Mouse (Mus musculus) midbrain, embryonic 11.5 days (tissue): ENCODE data around the gene Cd300ld. TPM values are rescaled to one million over a fixed set of nuclear protein-coding genes. Genes with fewer than 3 reads are reported as not detected.

Experiments used
- ATAC-seq: fragments of 200-750 bp; cut with Nextera tagmentation; 2 replicates; pipeline ENCODE4 v1.8.0; 2017; ENCODE audit warnings: moderate TSS enrichment, moderate library complexity; ENCODE audit not compliant: low FRiP score
- DNase-seq: peaks from one replicate; pipeline ENCODE4 v3.0.0; 2015; ENCODE audit warnings: low spot score; ENCODE audit errors: missing footprints
- H3K27ac ChIP-seq: fragments of 300-500 bp; sonication (generic); 2 replicates; pipeline ENCODE4 v1.5.1; 2014; ENCODE audit warnings: low read depth, low read length
- H3K27me3 ChIP-seq: fragments of 300-500 bp; sonication (generic); 2 replicates; pipeline ENCODE4 v1.6.1; 2014; ENCODE audit warnings: mild to moderate bottlenecking, low read length, moderate library complexity, mixed read lengths; ENCODE audit not compliant: control insufficient read depth, insufficient read depth
- H3K36me3 ChIP-seq: fragments of 300-500 bp; sonication (generic); 2 replicates; pipeline ENCODE4 v1.6.1; 2014; ENCODE audit warnings: mild to moderate bottlenecking, low read length, moderate library complexity, mixed read lengths; ENCODE audit not compliant: control insufficient read depth, insufficient read depth
- H3K4me1 ChIP-seq: fragments of 300-500 bp; sonication (generic); 2 replicates; pipeline ENCODE4 v1.6.1; 2014; ENCODE audit warnings: low read length; ENCODE audit not compliant: control insufficient read depth, insufficient read depth
- H3K4me2 ChIP-seq: fragments of 300-500 bp; sonication (generic); 2 replicates; pipeline ENCODE4 v1.6.1; 2014; ENCODE audit warnings: mild to moderate bottlenecking, moderate library complexity
- H3K4me3 ChIP-seq: fragments of 300-500 bp; sonication (generic); 2 replicates; pipeline ENCODE4 v1.5.1; 2014; ENCODE audit warnings: low read depth, low read length
- H3K9ac ChIP-seq: fragments of 300-500 bp; sonication (generic); 2 replicates; pipeline ENCODE4 v1.6.1; 2014; ENCODE audit warnings: low read length
- H3K9me3 ChIP-seq: fragments of 300-500 bp; sonication (generic); 2 replicates; pipeline ENCODE4 v1.6.1; 2016; ENCODE audit warnings: low read length; ENCODE audit not compliant: control insufficient read depth
- WGBS: fragments of 180-500 bp; shearing (Covaris S2); extraction: QIAGEN DNeasy Blood & Tissue Kit; methylation state at CpG from one replicate; pipeline ENCODE4 v1.1.7; 2014; 5-methylcytosine and 5-hydroxymethylcytosine counted together
- polyA plus RNA-seq: library from polyadenylated mRNA; unstranded; fragments of >200 nt; fragmentation: Nextera tagmentation; extraction: Ambion mirVana; gene quantifications from 2 replicates; pipeline ENCODE4 v1.2.1, GENCODE M21; 2014

Cd300ld gene
- polyA plus RNA-seq, 1 experiment from 2014 or later: 0.16 TPM

GRCm38 (mm10) chr11:114965182-114965828 is 24.4 kb downstream of the Cd300ld start:
- no peaks in the 10 kb centered on the region for H3K36me3 ChIP-seq
- ATAC-seq: no peak
- H3K9ac ChIP-seq: no peak overlapping the region
- H3K4me2 ChIP-seq: no peak overlapping the region
- no peaks in the 10 kb centered on the region for H3K27me3 ChIP-seq
- no peak overlapping the region for H3K4me3 ChIP-seq
- WGBS: 76% methylated on average over 3 of the region's 3 CpGs
- no peaks in the 10 kb centered on the region for H3K4me1 ChIP-seq
- H3K27ac ChIP-seq: no peak overlapping the region
- DNase-seq: no peak
- no peaks in the 10 kb centered on the region for H3K9me3 ChIP-seq

DNA sequence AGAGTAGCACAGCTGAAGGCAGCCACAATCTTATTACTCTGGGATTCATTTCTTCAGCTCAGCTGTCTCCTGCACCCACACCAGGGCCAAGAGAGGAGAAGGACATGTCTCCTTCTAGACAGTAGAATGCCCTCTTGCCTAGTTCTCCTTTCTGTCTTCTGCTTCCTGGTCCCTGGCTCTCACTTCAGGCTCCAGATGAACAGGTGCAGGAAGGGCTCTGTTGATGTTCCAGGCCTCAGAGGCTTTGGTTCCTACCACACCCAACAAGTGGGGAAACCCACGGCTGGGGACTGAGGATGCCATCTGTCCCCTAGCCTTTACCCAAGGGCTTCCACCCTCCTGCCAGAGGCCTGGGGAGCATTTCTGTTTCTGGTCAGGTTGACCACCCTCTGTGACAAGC is 29.4 kb downstream of the Cd300ld start:
- ATAC-seq (no peak), DNase-seq (no peak)
- no peaks in the 10 kb centered on the region for H3K9me3 ChIP-seq
- H3K4me3 ChIP-seq: no peak overlapping the region
- no peak overlapping the region for H3K4me2 ChIP-seq
- H3K9ac ChIP-seq: no peak overlapping the region
- H3K27me3 ChIP-seq: no peaks in the 10 kb centered on the region
- no peak overlapping the region for H3K27ac ChIP-seq
- 79% methylated on average over 1 of the region's 1 CpGs for WGBS
- H3K36me3 ChIP-seq: no peaks in the 10 kb centered on the region
- H3K4me1 ChIP-seq: no peaks in the 10 kb centered on the region

- no peak within 1 kb of the TSS for H3K9ac ChIP-seq
- H3K27me3 ChIP-seq: no peaks in the 10 kb centered on the region
- no peaks in the 10 kb centered on the region for H3K4me1 ChIP-seq
- H3K27ac ChIP-seq: no peak within 1 kb of the TSS
- no peaks in the 10 kb centered on the region for H3K36me3 ChIP-seq
- 71% methylated on average over 6 of the region's 6 CpGs for WGBS
- no peak for DNase-seq
- no peaks in the 10 kb centered on the region for H3K9me3 ChIP-seq
- ATAC-seq: no peak
- no peak within 1 kb of the TSS for H3K4me2 ChIP-seq
- no peak within 1 kb of the TSS for H3K4me3 ChIP-seq
Observed at GRCm38 (mm10) chr11:114934144-114934543, 55.6 kb downstream of the Cd300ld start, which contains the start of gene Cd300lb. Gene Cd300lb (minus strand): TSS chr11:114934386.

- Histone ChIP-seq H3K4me2 (no peak overlapping the region), H3K9ac (no peak overlapping the region), H3K4me1 (no peaks in the 10 kb centered on the region), H3K27ac (no peak overlapping the region), H3K36me3 (no peaks in the 10 kb centered on the region), H3K27me3 (no peaks in the 10 kb centered on the region), H3K9me3 (no peaks in the 10 kb centered on the region), H3K4me3 (no peak overlapping the region)
- no peak for ATAC-seq
- WGBS: 89% methylated on average over 4 of the region's 4 CpGs
- DNase-seq: no peak
Observed at GRCm38 (mm10) chr11:114933591-114933990, 56.1 kb downstream of the Cd300ld start.

Other genes with a start within 250 kb of the Cd300ld start
- 0.61 and 0.94 TPM in 2 replicates for gene Kif19a, start 224.5 kb downstream of the Cd300ld start, polyA plus RNA-seq
- 65.3 and 70.2 TPM in 2 replicates for gene Btbd17, start 194.0 kb downstream of the Cd300ld start, polyA plus RNA-seq
- 0.12 TPM in 1 of 2 replicates, not detected in the other for gene Gpr142, start 191.0 kb downstream of the Cd300ld start, polyA plus RNA-seq
- 8.9 and 10.7 TPM in 2 replicates for gene Gprc5c, start 138.8 kb downstream of the Cd300ld start, polyA plus RNA-seq
- gene Cd300a, start 99.9 kb downstream of the Cd300ld start, polyA plus RNA-seq: 0.79 and 1.1 TPM in 2 replicates
- gene Cd300lb, start 55.5 kb downstream of the Cd300ld start, polyA plus RNA-seq: 0.30 TPM in 1 of 2 replicates, not detected in the other
- gene Cd300c, start 20.8 kb downstream of the Cd300ld start, polyA plus RNA-seq: not detected in 2 replicates
- 0.64 and 1.4 TPM in 2 replicates for gene Cd300c2, start 12.0 kb upstream of the Cd300ld start, polyA plus RNA-seq
- gene Cd300ld2, start 26.3 kb upstream of the Cd300ld start, polyA plus RNA-seq: not detected in 2 replicates
- gene Cd300ld4, start 37.1 kb upstream of the Cd300ld start, polyA plus RNA-seq: not detected in 2 replicates
- gene Cd300ld5, start 47.8 kb upstream of the Cd300ld start, polyA plus RNA-seq: not detected in 2 replicates
- gene Cd300ld3, start 58.5 kb upstream of the Cd300ld start, polyA plus RNA-seq: not detected in 2 replicates
- gene Cd300e, start 72.3 kb upstream of the Cd300ld start, polyA plus RNA-seq: not detected in 2 replicates
- 0.61 and 0.69 TPM in 2 replicates for gene Rab37, start 101.5 kb upstream of the Cd300ld start, polyA plus RNA-seq
- not detected in 2 replicates for gene Cd300lf, start 144.1 kb upstream of the Cd300ld start, polyA plus RNA-seq
- 26.8 and 32.0 TPM in 2 replicates for gene Slc9a3r1, start 173.4 kb upstream of the Cd300ld start, polyA plus RNA-seq
- 6.2 and 9.2 TPM in 2 replicates for gene Tmem104, start 197.6 kb upstream of the Cd300ld start, polyA plus RNA-seq
- 17.7 and 19.2 TPM in 2 replicates for gene Nat9, start 197.9 kb upstream of the Cd300ld start, polyA plus RNA-seq